Mouse (Mus musculus) embryonic facial prominence, embryonic 10.5 days (tissue): ENCODE data around the gene Ptges. TPM values are rescaled to one million over a fixed set of nuclear protein-coding genes. Genes with fewer than 3 reads are reported as not detected.

Experiments
- DNase-seq: peaks from one replicate; pipeline ENCODE4 v3.0.0-alpha.2; 2017; ENCODE audit warnings: low spot score
- H3K27ac ChIP-seq: fragments of 300-500 bp; sonication (generic); replicated peaks from 2 replicates; pipeline ENCODE4 v1.5.1; 2016; ENCODE audit warnings: mild to moderate bottlenecking
- H3K27me3 ChIP-seq: fragments of 300-500 bp; sonication (generic); replicated peaks from 2 replicates; pipeline ENCODE4 v1.6.1; 2016; ENCODE audit warnings: low read depth, mild to moderate bottlenecking; ENCODE audit not compliant: poor library complexity, severe bottlenecking
- H3K36me3 ChIP-seq: fragments of 300-500 bp; sonication (generic); replicated peaks from 2 replicates; pipeline ENCODE4 v1.6.1; 2016; ENCODE audit warnings: mild to moderate bottlenecking, moderate library complexity
- H3K4me1 ChIP-seq: fragments of 300-500 bp; sonication (generic); 2 replicates; pipeline ENCODE4 v1.6.1; 2016
- H3K4me3 ChIP-seq: fragments of 300-500 bp; sonication (generic); 2 replicates; pipeline ENCODE4 v1.5.1; 2016; ENCODE audit warnings: mild to moderate bottlenecking, moderate library complexity
- H3K9me3 ChIP-seq: fragments of 300-500 bp; sonication (generic); 2 replicates; pipeline ENCODE4 v1.6.1; 2016; ENCODE audit warnings: mild to moderate bottlenecking
- WGBS: fragments of 180-500 bp; shearing (Covaris S2); methylation state at CpG from one replicate; pipeline ENCODE4 v1.1.7; 2016; 5-methylcytosine and 5-hydroxymethylcytosine counted together
- polyA plus RNA-seq: library from polyadenylated mRNA; unstranded; fragments of >200 nt; fragmentation: Nextera tagmentation; extraction: Ambion mirVana; gene quantifications from 2 replicates; pipeline ENCODE4 v1.2.1, GENCODE M21; 2016

Ptges gene
- polyA plus RNA-seq: 10.2 and 10.3 TPM in 2 replicates

- DNase-seq: peak; percentile 78
- Histone ChIP-seq H3K27me3 (no peaks in the 10 kb centered on the region), H3K27ac (peak within 1 kb of the TSS; percentile 67), H3K9me3 (no peaks in the 10 kb centered on the region), H3K4me3 (peak within 1 kb of the TSS; percentile 44), H3K36me3 (no peaks in the 10 kb centered on the region), H3K4me1 (peaks cover 37% of the 10 kb centered on the region)
- WGBS: 3% methylated on average over 23 of the region's 23 CpGs
These were observed at the start of gene Ptges for GRCm38 (mm10) chr2:30929483-30930045. Gene Ptges (minus strand): TSS chr2:30929863.

- Histone ChIP-seq H3K27me3 (no peaks in the 10 kb centered on the region), H3K4me3 (peak within 1 kb of the TSS; percentile 99), H3K27ac (peak within 1 kb of the TSS; percentile 91), H3K4me1 (peaks cover 19% of the 10 kb centered on the region), H3K9me3 (no peaks in the 10 kb centered on the region), H3K36me3 (peaks cover 62% of the 10 kb centered on the region)
- DNase-seq: peak; percentile 94
- 2% methylated on average over 59 of the region's 59 CpGs for WGBS
These were observed 38.0 kb upstream of the Ptges start, which contains the start of gene Tor1a for GRCm38 (mm10) chr2:30967352-30968327. Gene Tor1a (minus strand): TSS chr2:30967933.

GRCm38 (mm10) chr2:30966826-30967225 is 37.2 kb upstream of the Ptges start:
- Histone ChIP-seq H3K4me1 (peaks cover 19% of the 10 kb centered on the region), H3K36me3 (peaks cover 65% of the 10 kb centered on the region), H3K9me3 (no peaks in the 10 kb centered on the region), H3K27ac (peak overlapping the region; percentile 91; the same call in 1 of the 2 replicates), H3K4me3 (peak overlapping the region; percentile 99), H3K27me3 (no peaks in the 10 kb centered on the region)
- DNase-seq: no peak
- 26% methylated on average over 16 of the region's 16 CpGs for whole genome bisulfite sequencing

GRCm38 (mm10) chr2:30965627-30966026 is 36.0 kb upstream of the Ptges start:
- no peak overlapping the region for H3K4me3 ChIP-seq
- peaks cover 19% of the 10 kb centered on the region for H3K4me1 ChIP-seq
- H3K36me3 ChIP-seq: peaks cover 69% of the 10 kb centered on the region
- no peaks in the 10 kb centered on the region for H3K9me3 ChIP-seq
- no peak overlapping the region for H3K27ac ChIP-seq
- 96% methylated on average over 8 of the region's 8 CpGs for WGBS
- no peak for DNase-seq
- H3K27me3 ChIP-seq: no peaks in the 10 kb centered on the region

GRCm38 (mm10) chr2:30962570-30963254 is 33.0 kb upstream of the Ptges start:
- H3K27ac ChIP-seq: no peak overlapping the region
- H3K4me3 ChIP-seq: no peak overlapping the region
- WGBS: 88% methylated on average over 11 of the region's 11 CpGs
- H3K9me3 ChIP-seq: no peaks in the 10 kb centered on the region
- no peak for DNase-seq
- H3K27me3 ChIP-seq: no peaks in the 10 kb centered on the region
- peaks cover 19% of the 10 kb centered on the region for H3K4me1 ChIP-seq
- peaks cover 88% of the 10 kb centered on the region for H3K36me3 ChIP-seq

- Histone ChIP-seq H3K9me3 (no peaks in the 10 kb centered on the region), H3K4me1 (peaks cover 9% of the 10 kb centered on the region), H3K4me3 (no peak overlapping the region), H3K27ac (no peak overlapping the region), H3K27me3 (no peaks in the 10 kb centered on the region), H3K36me3 (peaks cover 100% of the 10 kb centered on the region)
- DNase-seq: no peak
- WGBS: 56% methylated on average over 5 of the region's 5 CpGs
These were observed 30.2 kb upstream of the Ptges start for GRCm38 (mm10) chr2:30959856-30960255.

GRCm38 (mm10) chr2:30958726-30959125 is 29.1 kb upstream of the Ptges start:
- Histone ChIP-seq H3K9me3 (no peaks in the 10 kb centered on the region), H3K27ac (no peak overlapping the region), H3K36me3 (peaks cover 98% of the 10 kb centered on the region), H3K27me3 (no peaks in the 10 kb centered on the region), H3K4me1 (peaks cover 17% of the 10 kb centered on the region), H3K4me3 (no peak overlapping the region)
- no peak for DNase-seq
- 93% methylated on average over 14 of the region's 14 CpGs for WGBS

GRCm38 (mm10) chr2:30957511-30957910 is 27.8 kb upstream of the Ptges start:
- 86% methylated on average over 4 of the region's 4 CpGs for WGBS
- Histone ChIP-seq H3K36me3 (peaks cover 86% of the 10 kb centered on the region), H3K27me3 (no peaks in the 10 kb centered on the region), H3K9me3 (no peaks in the 10 kb centered on the region), H3K4me1 (peaks cover 24% of the 10 kb centered on the region), H3K27ac (no peak overlapping the region), H3K4me3 (no peak overlapping the region)
- no peak for DNase-seq

- peak overlapping the region; percentile 90; the same call in 1 of the 2 replicates for H3K4me3 ChIP-seq
- H3K36me3 ChIP-seq: peaks cover 59% of the 10 kb centered on the region
- no peak for DNase-seq
- no peak overlapping the region for H3K27ac ChIP-seq
- peaks cover 26% of the 10 kb centered on the region for H3K4me1 ChIP-seq
- 80% methylated on average over 6 of the region's 6 CpGs for WGBS
- H3K27me3 ChIP-seq: no peaks in the 10 kb centered on the region
- no peaks in the 10 kb centered on the region for H3K9me3 ChIP-seq
These were observed 25.1 kb upstream of the Ptges start for GRCm38 (mm10) chr2:30954797-30955196.

- Histone ChIP-seq H3K4me1 (peaks cover 26% of the 10 kb centered on the region), H3K36me3 (peaks cover 40% of the 10 kb centered on the region), H3K27ac (peak within 1 kb of the TSS; percentile 93), H3K27me3 (no peaks in the 10 kb centered on the region), H3K9me3 (no peaks in the 10 kb centered on the region), H3K4me3 (peak within 1 kb of the TSS; percentile 90)
- under 1% methylated on average over 60 of the region's 60 CpGs for WGBS
- DNase-seq: peak; percentile 89
These were observed 23.3 kb upstream of the Ptges start, which contains the start of gene Tor1b for GRCm38 (mm10) chr2:30952824-30953490. Gene Tor1b (plus strand): TSS chr2:30952959.

GRCm38 (mm10) chr2:30952457-30952823 is 22.8 kb upstream of the Ptges start:
- DNase-seq: no peak
- Histone ChIP-seq H3K36me3 (peaks cover 35% of the 10 kb centered on the region), H3K27me3 (no peaks in the 10 kb centered on the region), H3K9me3 (no peaks in the 10 kb centered on the region), H3K4me1 (peaks cover 26% of the 10 kb centered on the region), H3K4me3 (peak overlapping the region; percentile 90), H3K27ac (peak overlapping the region; percentile 93)
- WGBS: 33% methylated on average over 5 of the region's 5 CpGs

- Histone ChIP-seq H3K27ac (no peak overlapping the region), H3K27me3 (no peaks in the 10 kb centered on the region), H3K9me3 (no peaks in the 10 kb centered on the region), H3K4me1 (0 out of 2 replicates have a peak, but pooled peaks cover 4% of the 10 kb centered on the region), H3K4me3 (peak overlapping the region; percentile 27), H3K36me3 (no peaks in the 10 kb centered on the region)
- DNase-seq: peak; percentile 80
- WGBS: 31% methylated on average over 16 of the region's 16 CpGs
These were observed 12.9 kb upstream of the Ptges start for GRCm38 (mm10) chr2:30942603-30943011.
